Mouse (Mus musculus) gastrocnemius, postnatal 14 days (tissue): Measurements from ENCODE around the gene Id3. TPM values are rescaled to one million over a fixed set of nuclear protein-coding genes. Genes with fewer than 3 reads are reported as not detected.

ENCODE experiments used
- DNase-seq: peaks from one replicate; pipeline ENCODE4 v3.0.0; 2021; ENCODE audit warnings: mixed read lengths
- intact Hi-C: fragments of 180-260 bp; cut with DNase I; formaldehyde crosslinking; loops from one replicate; pipeline ENCODE4 v1.15.1; 2025; ENCODE audit warnings: low total_unique reads
- total RNA-seq, 2 experiments: library from RNA; stranded (reverse); gene quantifications; 2 replicates each; pipeline ENCODE4 v1.2.3; 2021

Id3 gene
- total RNA-seq, 2 experiments from 2014 or later: 28.4 to 28.7 TPM

GRCm38 (mm10) chr4:136195029-136195428, 51.7 kb downstream of the Id3 start:
- intact Hi-C loops: no loop called here
- no peak for DNase-seq

Other genes with a start within 250 kb of the Id3 start
- gene Cnr2, start 248.1 kb upstream of the Id3 start, total RNA-seq: under 1 TPM; 0.47 to 0.60 TPM
- 10 to 100 TPM; 20.6 to 27.8 TPM for gene Fuca1, start 222.8 kb upstream of the Id3 start, total RNA-seq
- 10 to 100 TPM; 47.2 to 56.6 TPM for gene Hmgcl, start 197.0 kb upstream of the Id3 start, total RNA-seq
- 1 to 10 TPM; 1.2 to 2.1 TPM for gene Gale, start 179.8 kb upstream of the Id3 start, total RNA-seq
- 10 to 100 TPM; 28.9 to 29.2 TPM for gene Lypla2, start 170.9 kb upstream of the Id3 start, total RNA-seq
- 10 to 100 TPM; 20.4 to 21.4 TPM for gene Pithd1, start 156.2 kb upstream of the Id3 start, total RNA-seq
- gene Eloa, start 121.7 kb upstream of the Id3 start, total RNA-seq: 10 to 100 TPM; 46.2 to 46.7 TPM
- gene Rpl11, start 90.1 kb upstream of the Id3 start, total RNA-seq: 100 to 1,000 TPM; 298 to 342 TPM
- 1 to 10 TPM; 4.0 to 6.5 TPM for gene E2f2, start 28.9 kb downstream of the Id3 start, total RNA-seq
- gene Asap3, start 62.9 kb downstream of the Id3 start, total RNA-seq: 1 to 10 TPM; 4.0 to 5.9 TPM
- 100 to 1,000 TPM; 212 to 226 TPM for gene Tcea3, start 104.2 kb downstream of the Id3 start, total RNA-seq
- gene Zfp46, start 141.2 kb downstream of the Id3 start, total RNA-seq: 10 to 100 TPM; 35.9 to 47.2 TPM
- gene Hnrnpr, start 167.4 kb downstream of the Id3 start, total RNA-seq: 10 to 100 TPM; 23.0 to 30.3 TPM